In the genomic region with DNA sequence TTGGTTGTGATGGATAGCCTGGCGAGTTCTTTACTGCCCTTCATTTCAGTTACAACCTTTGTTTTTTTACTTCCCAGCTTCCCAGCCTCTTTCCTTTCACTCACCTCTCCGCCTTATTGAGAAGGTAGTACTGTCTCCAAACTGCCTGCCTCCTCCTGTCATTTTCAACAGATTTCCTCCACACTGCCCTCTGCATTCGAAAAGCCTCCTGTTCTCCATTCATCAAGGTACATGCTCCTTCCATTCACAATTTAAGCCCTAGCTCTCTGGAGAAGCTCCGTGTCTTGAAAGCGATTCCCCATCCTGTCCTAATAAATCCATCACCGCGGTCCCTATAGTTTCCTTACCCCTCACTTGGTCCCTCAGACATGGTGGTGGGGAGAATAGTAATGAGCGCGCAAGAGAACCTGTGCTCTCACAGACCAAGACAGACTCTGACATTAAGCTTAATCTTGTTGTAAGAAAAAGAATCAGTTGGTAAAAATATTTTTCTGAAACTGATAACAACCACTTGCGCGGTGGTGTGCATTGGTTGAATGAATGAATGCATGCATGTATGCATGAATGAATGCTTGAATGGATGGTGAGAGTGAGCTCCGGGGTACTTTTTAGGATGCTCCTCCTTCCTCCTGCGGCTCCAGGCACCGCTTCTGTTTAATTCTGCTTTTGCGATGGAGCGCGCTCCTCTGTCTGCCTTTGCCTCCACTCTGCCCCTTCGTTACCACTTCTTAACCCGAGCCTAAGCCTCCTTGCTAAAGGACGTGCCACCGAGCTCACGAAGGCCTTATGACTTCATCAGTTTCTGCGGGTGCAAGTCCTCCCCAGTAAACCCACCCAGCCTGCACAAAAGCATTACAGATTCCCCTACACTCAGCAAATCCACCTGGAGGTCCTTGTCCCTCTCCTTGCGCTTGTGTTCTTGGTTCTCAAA, we compare ENCODE assay signal across 8 mouse cellular contexts. TPM values are rescaled to one million over a fixed set of nuclear protein-coding genes. Genes with fewer than 3 reads are reported as not detected.
A peak's percentile ranks its signal among the peaks of the same experiment; 100 is the strongest.
DNase-seq lines count a peak whose midpoint lies in the region; ATAC-seq and TF ChIP-seq lines count a peak whose summit lies in the region.

No protein-coding gene starts in this region.

- no peaks in the 10 kb centered on the region for H3K4me1 ChIP-seq in lung, embryonic 14.5 days (ENCODE audit: insufficient read depth)
- H3K4me1 ChIP-seq in intestine, embryonic 16.5 days (ENCODE audit: control insufficient read depth, insufficient read depth, low read length) = 0 out of 2 replicates have a peak, but pooled peaks cover 6% of the 10 kb centered on the region
- H3K4me1 ChIP-seq in neural tube, embryonic 13.5 days (replicated peaks) = peaks cover 22% of the 10 kb centered on the region

- no peak overlapping the region for H3K27ac ChIP-seq in lung, embryonic 14.5 days (ENCODE audit: low read depth)
- no peak overlapping the region for H3K27ac ChIP-seq in intestine, embryonic 16.5 days (ENCODE audit: low read length)
- H3K27ac ChIP-seq in neural tube, embryonic 13.5 days (replicated peaks) = peak overlapping the region; percentile 15; the same call in 1 of the 2 replicates
- no peak overlapping the region for H3K27ac ChIP-seq in gastrocnemius, adult 2 months

- TF ChIP-seq CTCF in lung, embryonic 14.5 days (IDR thresholded peaks at IDR 0.05; ENCODE audit: low read depth) = no peak
- no peak for TF ChIP-seq CTCF in gastrocnemius, adult 2 months (IDR thresholded peaks at IDR 0.05)

- H3K9me3 ChIP-seq in lung, embryonic 14.5 days (ENCODE audit: low read depth, low read length) = no peaks in the 10 kb centered on the region
- H3K9me3 ChIP-seq in intestine, embryonic 16.5 days (ENCODE audit: control insufficient read depth, low read length) = no peaks in the 10 kb centered on the region
- no peaks in the 10 kb centered on the region for H3K9me3 ChIP-seq in neural tube, embryonic 13.5 days

- peak overlapping the region; percentile 44 for H3K4me3 ChIP-seq in lung, embryonic 14.5 days (ENCODE audit: low read depth, low read length)
- peak overlapping the region; percentile 51 for H3K4me3 ChIP-seq in intestine, embryonic 16.5 days (ENCODE audit: low read length)
- H3K4me3 ChIP-seq in neural tube, embryonic 13.5 days = peak overlapping the region; percentile 49
- H3K4me3 ChIP-seq in gastrocnemius, adult 2 months = no peak overlapping the region; the same call in 1 of the 2 replicates

- peak overlapping the region; percentile 94 for H3K4me2 ChIP-seq in lung, embryonic 14.5 days
- peak overlapping the region; percentile 93 for H3K4me2 ChIP-seq in intestine, embryonic 16.5 days (ENCODE audit: low read depth, low read length)
- H3K4me2 ChIP-seq in neural tube, embryonic 13.5 days = peak overlapping the region; percentile 88

- H3K9ac ChIP-seq in lung, embryonic 14.5 days = peak overlapping the region; percentile 23; the same call in 1 of the 2 replicates
- no peak overlapping the region for H3K9ac ChIP-seq in intestine, embryonic 16.5 days (ENCODE audit: low read depth, low read length)
- H3K9ac ChIP-seq in neural tube, embryonic 13.5 days = peak overlapping the region; percentile 67

- H3K27me3 ChIP-seq in lung, embryonic 14.5 days (ENCODE audit: insufficient read depth, low read length) = peaks cover 20% of the 10 kb centered on the region
- peaks cover 5% of the 10 kb centered on the region; the same call in 1 of the 2 replicates for H3K27me3 ChIP-seq in intestine, embryonic 16.5 days (replicated peaks; ENCODE audit: control insufficient read depth, insufficient read depth, low read length)
- peaks cover 14% of the 10 kb centered on the region for H3K27me3 ChIP-seq in neural tube, embryonic 13.5 days

- no peak for ATAC-seq in lung, embryonic 14.5 days (ENCODE audit: insufficient read depth)
- ATAC-seq in intestine, embryonic 16.5 days = no peak
- ATAC-seq in neural tube, embryonic 13.5 days (ENCODE audit: low read depth) = peak; percentile 73

- 7% methylated on average over 24 of the region's 24 CpGs for WGBS in lung, embryonic 14.5 days
- 7% methylated on average over 24 of the region's 24 CpGs for WGBS in intestine, embryonic 16.5 days
- 3% methylated on average over 24 of the region's 24 CpGs for WGBS in neural tube, embryonic 13.5 days

- no peaks in the 10 kb centered on the region for H3K36me3 ChIP-seq in lung, embryonic 14.5 days (ENCODE audit: insufficient read depth)
- H3K36me3 ChIP-seq in intestine, embryonic 16.5 days (ENCODE audit: control insufficient read depth, insufficient read depth, low read length) = no peaks in the 10 kb centered on the region
- no peaks in the 10 kb centered on the region for H3K36me3 ChIP-seq in neural tube, embryonic 13.5 days

- DNase-seq in adrenal gland, adult 2 months = peak; percentile 5
- DNase-seq in adrenal gland, adult 8-10 months = no peak
- peak; percentile 17 for DNase-seq in lung, embryonic 14.5 days
- no peak for DNase-seq in lung, postnatal 14 days
- no peak for DNase-seq in ovary, postnatal 36 days (ENCODE audit: low spot score)
- DNase-seq in gastrocnemius, adult 2 months = no peak

- intact Hi-C loops in gastrocnemius, adult 2 months (cut with DNase I) = no loop called here

RNA-seq across cellular contexts. Expression of gene Hcrtr2, which starts 1.3 kb away (rescaled TPM):
- total RNA-seq in adrenal gland, adult 2 months (2021) = under 1 TPM; 0.14 to 0.26 TPM
- 0.04 and 0.06 TPM in 2 replicates for polyA plus RNA-seq in adrenal gland, adult 2 months (2012; rRNA removed)
- total RNA-seq in adrenal gland, adult 8-10 months (2022) = under 1 TPM; 0.07 to 0.17 (median 0.14) TPM
- polyA plus RNA-seq in lung, embryonic 14.5 days (2014; fragmentation: Nextera tagmentation; extraction: Ambion mirVana) = 0.37 and 0.38 TPM in 2 replicates
- polyA plus RNA-seq in intestine, embryonic 16.5 days (2015; fragmentation: Nextera tagmentation; extraction: Ambion mirVana) = not detected in 2 replicates
- 3.2 and 3.4 TPM in 2 replicates for polyA plus RNA-seq in neural tube, embryonic 13.5 days (2015; fragmentation: Nextera tagmentation; extraction: Ambion mirVana)
- total RNA-seq in gastrocnemius, adult 2 months (2021) = not detected

Comparison
In these comparisons a context has a peak if more than half of its experiments do, and no peak if none do; other contexts are left out.
1. DNase-seq: peak in adrenal gland, adult 2 months (single experiment) and lung, embryonic 14.5 days (single experiment); none in adrenal gland, adult 8-10 months (single experiment), lung, postnatal 14 days (single experiment), ovary, postnatal 36 days (single experiment) and gastrocnemius, adult 2 months (single experiment).
2. Peak in every context shown above with its lines, with median percentiles within 50 percentile points of each other: H3K4me2 ChIP-seq.